Mouse (Mus musculus): ENCODE measurements around the gene Agrp.

Agrp gene

DNA sequence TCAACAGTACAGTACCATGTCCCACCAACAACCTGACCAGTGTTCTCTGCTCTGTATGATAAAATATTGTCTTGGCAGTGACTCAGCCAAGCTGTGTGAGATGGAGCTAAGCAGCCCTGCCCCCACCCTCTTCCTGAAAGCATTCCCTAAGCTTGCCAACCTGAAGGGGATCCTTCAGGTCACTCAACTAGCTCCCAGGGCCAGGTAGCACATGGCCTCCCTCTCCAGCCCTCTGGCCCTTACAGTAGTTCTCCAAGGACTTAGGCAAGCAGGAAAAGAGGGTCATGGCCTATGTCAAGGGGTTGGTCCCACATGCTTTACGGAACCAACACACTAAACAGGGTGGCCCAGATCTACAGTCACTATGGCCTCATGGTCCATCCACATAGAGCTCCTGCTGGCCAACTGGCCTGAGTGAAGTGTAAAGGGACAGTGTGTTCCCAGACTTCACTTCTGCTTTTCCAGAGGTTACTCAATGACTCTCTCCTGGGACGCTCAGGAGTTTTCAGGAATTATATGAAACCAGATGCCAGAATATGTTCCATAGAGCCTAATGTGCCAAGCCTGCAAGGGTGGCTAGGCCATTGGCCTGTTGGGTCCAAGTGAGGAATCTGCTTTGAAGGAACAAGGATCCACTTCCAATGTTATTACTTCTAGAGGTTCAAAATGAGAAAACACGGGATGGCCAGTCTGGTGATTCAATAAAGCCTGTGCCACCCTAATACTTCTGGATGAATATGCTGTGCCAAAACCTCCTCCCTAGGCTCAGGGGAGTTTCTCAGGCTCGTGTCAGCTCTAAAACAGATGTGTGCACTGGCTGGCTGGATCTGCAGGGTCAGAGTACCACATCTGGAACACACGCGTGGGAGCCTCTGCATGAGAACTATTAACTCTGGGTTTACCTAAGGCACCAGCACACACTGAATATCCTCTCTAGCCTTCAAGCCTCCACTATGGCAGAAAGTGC lies 90.5 kb downstream of the Agrp start:
- no peak for DNase-seq

DNA sequence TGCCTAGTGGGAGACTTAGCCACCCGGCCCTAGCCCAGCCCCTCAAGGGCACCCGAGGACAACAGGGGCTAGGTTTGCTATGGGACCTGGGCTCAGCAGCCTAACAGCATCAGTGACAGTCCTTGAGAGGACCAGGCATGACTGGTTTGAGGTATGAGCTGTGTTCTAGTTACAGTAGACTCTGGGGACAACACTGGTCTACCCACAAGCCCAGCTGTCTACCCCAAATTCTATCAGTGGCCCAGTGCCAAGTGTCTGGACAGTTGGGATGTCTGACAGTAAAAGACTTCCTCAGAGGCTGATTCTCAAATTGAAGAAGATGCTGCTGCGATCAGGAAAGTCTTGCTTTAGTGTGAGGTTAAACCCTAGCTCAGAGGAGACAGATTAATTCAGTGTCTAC lies 91.9 kb downstream of the Agrp start:
- peak; percentile 38 to 39 for DNase-seq

DNA sequence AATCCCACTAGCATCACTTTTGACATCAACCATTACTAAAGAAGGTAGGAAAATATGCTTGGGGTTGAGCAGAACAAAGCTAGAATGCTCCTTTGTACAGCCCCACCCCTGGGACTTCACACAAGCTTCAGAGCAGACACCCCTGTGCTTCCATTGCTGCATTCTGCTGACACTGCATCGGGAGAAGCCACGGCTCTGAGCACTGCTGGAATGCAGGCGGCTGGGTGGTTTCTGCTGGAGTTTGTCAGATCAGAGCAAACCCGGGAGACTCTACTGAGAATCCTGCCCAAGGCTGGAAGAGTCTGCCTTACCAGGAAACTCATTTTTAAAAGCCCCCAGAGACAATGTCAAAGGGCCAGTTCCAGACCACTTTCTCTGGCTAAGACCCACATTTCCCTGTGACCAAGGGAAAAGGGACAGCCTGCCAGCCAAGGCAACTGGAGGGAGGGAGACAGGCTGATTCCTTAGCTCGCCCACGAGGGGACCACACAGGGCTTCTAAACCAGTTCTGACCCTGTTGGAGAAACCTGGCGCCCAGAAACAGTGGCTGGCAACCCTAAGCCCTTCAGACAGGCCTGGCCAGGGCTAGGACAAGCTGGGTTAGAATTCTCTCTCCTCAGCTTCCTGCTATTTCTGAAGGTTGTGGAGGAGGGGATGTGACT lies 92.5 kb downstream of the Agrp start:
- peak in 1 of 2 experiments; percentile 43 for DNase-seq

DNA sequence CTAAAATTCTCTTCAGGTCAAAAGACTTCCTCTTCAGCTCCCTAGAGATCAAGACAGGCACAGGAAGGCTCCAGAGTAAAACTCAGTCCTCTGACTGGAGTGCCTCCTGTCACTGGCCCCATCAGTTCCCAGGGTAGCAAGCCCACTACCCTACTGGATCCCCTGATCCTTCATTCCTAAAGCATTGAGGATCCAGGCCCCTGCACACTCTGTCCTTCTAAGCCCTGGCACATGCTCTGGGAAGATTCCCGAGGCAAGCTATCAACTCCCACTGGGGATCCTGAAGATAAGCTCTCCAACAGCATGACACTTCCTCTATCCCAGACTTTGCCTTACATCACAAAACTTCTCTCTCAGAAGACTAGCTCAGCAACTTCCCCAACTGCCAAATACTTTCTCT lies 93.5 kb downstream of the Agrp start:
- DNase-seq: no peak

DNA sequence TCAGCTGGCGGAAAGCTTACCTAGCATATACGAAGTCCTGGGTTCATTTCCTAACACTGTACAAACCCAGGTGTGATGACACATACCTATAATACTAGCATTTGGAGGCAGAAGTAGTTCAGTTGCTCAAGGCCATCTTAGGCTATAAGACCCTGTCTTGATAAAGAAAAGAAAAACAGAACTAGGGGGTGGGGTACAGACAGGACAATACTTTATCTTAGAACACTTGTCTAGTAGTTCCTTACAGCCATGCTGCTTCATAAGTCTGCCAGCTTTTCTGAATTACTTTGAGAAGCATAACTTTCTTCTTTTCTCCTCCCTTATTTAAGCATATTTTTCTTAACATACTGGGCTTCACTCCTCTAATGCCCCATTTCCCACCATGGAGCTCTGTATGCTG lies 94.4 kb downstream of the Agrp start:
- no peak for DNase-seq

DNA sequence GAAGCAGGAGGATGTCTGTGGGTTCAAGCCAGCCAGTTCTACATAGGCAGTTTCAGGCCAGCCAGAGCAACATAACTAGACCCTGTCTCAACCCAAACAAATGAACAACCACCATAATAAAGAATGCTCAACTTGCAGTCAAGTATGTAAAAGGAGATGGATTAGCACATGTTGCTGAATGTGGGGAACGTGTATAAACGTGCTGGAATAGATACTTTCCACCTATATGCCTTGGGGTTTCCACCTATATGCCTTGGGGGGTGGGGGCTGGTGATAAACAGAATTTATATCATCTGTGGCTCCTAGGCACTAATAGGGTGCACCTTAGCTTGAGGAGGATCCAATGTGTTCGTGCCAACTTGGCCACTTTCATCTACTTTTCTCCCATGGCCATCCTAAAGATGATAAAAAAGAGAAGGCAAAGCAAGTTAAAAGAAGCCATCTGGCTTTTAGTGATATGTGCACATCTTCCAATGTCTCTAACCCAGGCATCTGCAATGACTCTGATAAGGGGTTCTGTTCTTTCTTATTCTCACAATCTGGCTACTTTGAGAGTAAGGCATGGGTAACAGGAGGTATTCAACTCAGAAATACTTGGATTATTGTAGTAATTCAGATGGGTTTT lies 95.0 kb downstream of the Agrp start:
- no peak for DNase-seq

DNA sequence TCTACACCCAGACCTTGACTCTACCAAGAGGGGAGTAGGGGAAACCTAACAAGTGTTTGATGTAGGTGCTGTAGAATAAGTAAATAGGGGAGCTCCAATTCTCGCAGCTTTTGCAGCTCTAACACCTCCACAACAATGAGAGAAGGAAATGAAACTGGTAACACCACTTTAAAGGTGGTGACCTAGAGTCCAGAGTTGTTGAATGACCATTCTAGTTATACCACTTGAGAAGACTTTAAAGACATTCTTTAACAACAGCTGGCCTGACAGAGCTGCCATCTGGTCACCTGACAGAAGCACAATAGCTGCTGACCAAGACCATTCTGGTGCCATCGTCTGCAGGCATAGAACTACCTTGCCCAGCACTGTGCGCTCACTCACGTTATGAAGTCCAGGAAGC lies 98.3 kb downstream of the Agrp start:
- no peak for DNase-seq

DNA sequence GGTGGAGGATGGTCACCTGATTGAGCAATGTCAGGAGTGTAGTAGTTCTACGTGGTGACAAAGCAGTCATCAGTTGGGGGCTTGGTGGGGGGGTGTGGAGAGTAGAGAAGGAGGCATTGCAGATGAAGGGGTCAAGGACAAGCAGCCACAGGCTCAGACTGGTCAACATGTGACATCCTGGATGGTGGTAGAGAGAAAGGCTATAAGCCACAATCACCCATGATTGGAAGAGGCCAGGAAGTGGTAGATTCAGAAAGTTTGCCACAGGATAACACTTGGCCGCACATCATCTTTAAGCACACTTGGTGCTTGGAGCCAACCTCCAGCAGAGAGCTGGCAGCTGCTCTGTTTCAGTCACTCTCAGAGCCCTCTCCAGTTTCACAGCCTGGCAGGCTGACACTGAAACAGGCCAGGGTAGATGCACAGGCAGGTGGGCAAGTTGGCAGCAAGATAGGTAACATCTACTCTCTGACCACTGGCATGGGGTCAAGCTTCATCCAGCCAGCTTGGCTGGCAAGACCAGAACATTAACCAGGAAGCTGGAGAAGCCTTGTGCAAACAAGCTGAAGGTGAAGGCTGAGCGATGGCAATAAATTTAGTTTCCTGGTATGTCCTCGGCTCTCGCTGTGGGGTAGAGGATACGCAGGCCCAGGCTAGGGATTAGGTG lies 100.0 kb downstream of the Agrp start:
- DNase-seq: peak; percentile 77 to 80

DNA sequence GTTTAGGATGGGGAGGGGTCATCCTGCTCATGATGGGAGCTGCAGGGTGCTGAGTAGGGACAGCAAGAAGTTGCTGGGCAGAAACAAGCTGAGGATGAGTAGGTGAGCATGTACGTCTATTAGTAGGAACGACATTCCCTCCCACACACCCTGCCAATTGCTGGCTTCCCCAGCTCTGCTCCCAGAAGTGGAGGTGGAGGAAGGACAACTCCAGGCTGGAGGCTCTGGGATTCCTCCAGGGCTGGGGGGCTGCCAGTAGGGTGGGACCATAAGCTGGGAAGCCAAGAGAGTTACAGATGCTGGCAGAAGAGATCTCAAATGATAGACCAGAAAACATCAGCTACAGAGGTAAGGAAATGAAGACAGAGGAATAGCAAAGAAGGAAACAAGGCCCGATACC lies 100.6 kb downstream of the Agrp start:
- no peak for DNase-seq

DNA sequence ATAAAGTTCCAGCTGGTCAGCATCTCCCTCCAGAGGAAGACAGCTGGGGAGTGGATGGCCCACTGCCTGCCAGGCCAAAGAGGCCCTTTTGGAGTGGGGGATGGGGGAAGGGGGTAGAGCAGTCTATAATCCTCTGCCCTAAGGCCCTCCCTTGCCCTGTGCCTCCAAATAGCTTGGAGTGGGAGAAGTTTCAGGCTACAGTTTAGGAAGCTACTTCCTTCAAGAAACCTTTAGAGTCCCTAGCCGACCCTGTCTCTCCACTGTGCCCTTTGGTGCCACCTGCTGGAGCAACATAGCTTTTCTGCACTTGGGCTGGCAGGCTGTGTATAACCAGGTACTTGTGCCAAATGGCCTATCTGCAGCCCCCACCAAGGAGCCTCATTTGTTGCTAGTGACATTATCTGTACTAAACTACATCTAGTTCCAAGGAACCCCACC lies 103.3 kb downstream of the Agrp start:
- DNase-seq: peak; percentile 76 to 78

DNA sequence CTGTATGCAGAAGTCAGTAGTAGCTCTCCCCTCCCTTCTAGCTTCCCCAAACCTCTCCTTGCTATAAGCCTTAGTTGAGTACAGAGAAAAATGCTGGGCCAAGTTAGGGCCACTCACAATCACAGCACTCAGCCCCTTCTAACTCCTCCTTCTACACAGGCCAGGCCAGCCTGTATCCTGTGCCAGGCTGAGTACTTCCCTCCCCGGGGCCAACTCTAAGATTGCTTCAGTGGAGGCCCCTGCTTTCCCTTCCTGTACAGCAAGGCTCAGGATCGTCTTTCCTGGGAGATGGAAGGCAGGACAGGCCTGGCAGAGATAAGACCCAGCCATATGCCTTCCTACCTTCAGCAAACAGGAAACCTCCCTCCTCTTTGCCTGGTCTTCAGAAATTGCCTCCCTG lies 103.8 kb downstream of the Agrp start:
- DNase-seq: no peak

DNA sequence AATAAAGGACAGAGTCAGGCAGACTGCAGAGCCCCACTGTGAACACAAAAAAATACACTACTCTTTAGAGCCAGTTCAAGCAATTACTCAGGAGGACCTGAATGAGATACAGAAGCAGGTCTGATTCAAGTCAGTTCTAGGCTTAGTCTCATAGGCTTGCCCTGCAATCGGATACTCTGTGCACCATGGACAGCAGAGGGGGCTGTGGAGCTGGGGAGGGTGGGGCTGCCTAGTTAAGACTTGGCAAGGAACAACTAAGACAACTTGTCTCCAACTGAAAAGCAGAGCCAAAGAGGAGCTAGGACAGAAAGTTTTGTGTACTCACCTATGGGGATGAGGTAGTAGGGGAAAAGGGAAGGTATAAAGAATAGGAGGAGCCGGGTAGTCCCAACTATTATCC lies 105.4 kb downstream of the Agrp start:
- DNase-seq: no peak

DNA sequence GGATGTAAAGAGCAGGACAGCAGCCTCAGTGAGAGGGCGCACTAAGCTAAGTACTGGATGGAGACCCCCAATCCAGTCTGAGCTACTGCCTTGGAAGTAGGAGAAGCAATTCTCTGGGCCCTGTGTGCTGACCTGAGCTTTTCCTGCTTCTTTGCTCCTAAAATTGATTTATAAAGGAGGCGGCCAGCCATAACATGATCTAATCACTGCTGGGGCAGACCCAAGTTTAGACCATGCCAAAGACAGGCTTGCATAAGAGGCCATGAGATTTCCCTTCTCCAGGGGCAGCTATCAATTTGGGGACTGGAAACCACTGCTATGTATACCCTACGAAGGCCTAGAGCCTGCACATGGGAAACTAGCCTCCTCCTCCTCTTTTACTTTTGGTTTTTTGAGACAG lies 107.9 kb downstream of the Agrp start:
- DNase-seq: no peak

DNA sequence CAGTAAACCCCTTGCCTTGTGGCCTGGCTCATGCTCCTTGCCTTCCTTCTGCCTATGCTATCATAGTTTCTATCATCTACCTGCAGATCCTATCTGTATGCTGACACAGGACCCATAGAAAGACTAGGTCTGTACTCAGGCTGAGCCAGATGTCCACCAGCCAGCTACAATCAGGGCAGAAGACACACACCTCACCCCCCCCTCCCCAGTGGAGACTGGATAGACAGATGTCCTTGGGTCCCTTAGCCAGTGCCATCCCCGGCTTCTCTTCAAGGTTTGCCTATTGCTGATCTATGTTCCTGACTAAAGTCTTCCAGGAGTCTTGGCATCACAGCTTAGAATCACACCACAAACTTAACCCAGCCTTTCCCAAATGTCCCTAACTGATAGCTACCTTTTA lies 109.0 kb downstream of the Agrp start:
- DNase-seq: no peak

DNA sequence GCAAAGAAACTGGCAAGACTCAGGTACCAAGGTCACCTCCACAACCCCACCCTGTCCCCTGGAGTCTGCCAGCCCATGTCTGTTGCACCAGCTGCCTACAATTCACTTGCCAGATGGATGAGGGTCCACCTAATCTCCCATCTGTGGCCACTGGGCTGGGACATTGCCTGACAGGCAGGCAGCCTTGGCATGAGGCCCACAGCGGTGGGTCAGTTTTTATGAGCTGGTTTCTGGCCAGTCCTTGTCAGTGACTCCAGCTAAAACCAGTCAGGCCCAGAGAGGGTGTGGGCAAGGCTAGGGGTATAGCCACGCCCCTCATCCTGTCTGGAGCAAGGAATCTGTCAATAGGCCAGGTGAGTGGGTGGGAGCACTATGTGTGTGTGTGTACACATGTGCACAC lies 110.1 kb downstream of the Agrp start:
- no peak for DNase-seq

DNA sequence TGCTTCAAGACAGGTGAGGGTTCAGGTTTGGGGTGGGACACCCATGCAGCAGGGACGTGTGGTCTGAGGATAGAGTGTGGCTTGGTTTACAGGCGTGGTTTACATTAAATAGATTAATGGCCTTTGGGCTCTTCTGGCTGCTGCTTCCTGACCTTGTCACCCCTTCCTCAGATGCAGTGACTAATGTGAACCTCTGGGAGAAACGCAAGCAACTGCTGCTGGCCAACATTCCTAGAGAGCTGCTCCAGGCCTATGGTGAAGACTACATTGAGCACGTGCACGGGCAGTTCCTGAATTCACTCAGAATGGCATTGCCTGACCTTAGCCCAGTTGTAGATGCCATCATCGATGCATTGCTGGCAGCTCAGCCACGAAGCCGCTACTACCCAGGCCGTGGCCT lies 114.3 kb downstream of the Agrp start:
- no peak for DNase-seq

DNA sequence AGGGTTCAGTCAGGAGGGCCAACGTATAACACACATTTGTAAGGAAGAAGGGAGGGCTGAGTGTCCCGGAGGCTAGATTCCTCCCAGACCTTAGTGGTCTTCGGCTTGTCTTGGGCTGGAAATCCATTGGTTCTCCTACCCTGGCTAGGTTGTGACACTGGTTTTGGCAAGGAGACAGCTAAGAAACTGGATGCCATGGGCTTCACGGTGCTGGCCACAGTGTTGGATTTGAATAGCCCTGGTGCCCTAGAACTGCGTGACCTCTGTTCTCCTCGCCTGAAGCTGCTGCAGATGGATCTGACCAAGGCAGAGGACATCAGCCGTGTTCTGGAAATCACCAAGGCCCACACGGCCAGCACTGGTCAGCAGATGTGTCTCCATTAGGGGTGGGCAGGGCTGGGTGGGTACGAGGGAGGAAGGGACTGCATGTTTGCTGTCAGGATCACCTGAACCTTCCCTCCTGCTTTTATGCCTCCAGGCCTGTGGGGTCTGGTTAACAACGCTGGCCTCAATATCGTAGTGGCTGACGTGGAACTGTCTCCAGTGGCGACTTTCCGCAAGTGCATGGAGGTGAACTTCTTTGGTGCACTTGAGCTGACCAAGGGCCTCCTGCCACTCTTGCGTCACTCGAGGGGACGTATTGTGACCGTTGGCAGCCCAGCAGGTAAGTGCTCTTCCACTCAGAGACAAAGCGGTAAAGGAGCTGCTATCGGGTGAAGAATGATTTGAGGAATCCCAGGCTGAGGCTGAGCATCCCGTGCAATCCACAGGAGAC lies 115.0 kb downstream of the Agrp start:
- no peak for DNase-seq

DNA sequence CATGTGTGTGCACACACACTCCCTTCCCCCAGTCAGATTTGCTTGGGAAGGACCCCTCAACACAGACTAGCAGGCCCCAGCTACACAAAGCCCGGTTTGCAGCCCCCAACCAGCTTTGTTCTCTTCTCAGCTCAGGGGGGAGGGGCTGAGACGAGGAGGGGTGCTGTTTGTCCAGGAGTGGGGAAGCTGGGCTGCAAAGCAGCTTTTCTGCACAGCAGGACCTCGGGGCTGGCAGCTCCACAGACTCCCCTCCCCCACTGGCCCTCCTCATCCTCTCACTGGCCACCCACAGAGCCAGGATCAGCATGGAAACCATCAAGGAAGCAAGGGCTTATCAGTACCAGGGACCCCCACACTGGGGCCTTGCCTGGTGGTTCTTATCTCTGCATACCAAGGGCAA lies 116.1 kb downstream of the Agrp start:
- DNase-seq: no peak

DNA sequence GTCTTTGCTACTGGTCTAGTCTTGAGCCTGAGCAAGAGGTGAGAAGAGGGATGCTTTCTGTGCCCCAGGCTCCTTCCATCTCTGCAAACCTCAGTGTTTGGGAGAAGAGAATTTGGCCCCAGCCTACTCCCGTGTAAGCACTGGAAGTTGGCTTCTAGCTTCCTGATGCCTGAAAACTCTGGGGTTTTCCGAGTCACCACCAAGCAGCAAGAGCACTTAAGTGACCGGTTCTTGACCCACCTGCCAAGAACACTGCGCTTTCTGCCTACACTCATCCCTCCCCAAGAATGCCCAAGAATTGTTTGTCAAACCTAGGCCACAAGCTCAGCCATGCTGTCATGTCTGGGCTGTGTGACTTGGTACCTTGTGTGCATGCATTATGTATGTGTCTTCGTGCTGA lies 116.7 kb downstream of the Agrp start:
- DNase-seq: no peak

DNA sequence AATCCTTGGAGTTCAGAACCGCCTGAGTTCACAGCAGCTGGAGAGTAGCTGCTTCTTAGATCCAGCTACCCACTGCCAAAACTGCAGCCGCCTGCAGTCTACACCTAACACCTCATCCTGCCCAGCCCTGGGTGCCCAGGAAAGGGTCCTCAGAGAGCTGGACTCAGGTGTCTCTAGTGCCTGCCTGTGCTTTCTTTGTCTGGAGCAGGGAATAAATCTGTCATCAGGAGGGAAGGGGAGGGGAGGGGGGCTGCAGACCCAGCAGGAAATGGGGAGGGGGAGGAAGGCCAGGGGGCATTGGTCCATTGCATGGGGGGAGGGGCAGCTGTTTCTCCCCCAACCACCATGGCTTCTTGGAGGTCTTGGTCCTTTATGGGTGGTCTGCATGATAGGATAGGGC lies 117.6 kb downstream of the Agrp start:
- no peak for DNase-seq

DNA sequence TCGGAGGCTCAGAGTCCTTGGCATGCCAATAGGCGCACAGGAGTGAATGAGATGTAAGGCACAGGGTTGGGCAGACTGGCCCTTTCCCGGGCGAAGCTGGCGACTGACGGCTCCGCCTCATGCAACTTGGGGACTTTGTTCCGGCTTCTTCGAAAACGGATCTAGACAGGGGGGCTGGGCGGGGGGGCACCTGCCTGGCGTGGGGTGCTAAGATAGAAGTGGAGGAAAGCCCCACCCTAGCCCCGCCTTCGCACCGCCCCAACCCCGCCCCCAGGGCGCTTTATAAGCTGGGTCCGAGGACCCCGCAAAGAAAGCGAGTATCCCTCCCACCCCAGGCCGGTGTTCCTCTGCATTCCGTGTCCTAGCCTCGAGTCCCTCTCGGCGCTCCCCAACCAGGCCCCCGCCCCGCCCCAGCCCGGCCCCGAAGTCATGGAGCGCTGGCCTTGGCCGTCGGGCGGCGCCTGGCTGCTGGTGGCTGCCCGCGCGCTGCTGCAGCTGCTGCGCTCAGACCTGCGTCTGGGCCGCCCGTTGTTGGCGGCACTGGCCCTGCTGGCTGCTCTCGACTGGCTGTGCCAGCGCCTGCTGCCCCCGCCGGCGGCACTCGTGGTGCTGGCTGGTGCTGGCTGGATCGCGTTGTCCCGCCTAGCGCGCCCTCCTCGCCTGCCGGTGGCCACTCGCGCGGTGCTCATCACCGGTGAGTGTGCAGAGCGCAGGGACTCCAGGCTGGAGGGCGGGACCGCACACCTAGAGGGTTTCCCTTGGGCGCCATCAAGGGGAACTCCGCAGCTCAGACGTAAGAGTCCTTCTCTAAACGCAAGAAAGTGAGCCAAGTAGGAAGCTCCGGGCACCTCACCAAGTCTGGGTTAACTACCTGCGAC lies 118.5 kb downstream of the Agrp start, which contains the start of gene Hsd11b2:
Gene Hsd11b2 (plus strand): TSS at position 320 of the 878 bp plus-strand sequence.
- peak; percentile 46 to 47 for DNase-seq
